Comparison of ENCODE assay signal across 28 mouse cellular contexts in the genomic region with DNA sequence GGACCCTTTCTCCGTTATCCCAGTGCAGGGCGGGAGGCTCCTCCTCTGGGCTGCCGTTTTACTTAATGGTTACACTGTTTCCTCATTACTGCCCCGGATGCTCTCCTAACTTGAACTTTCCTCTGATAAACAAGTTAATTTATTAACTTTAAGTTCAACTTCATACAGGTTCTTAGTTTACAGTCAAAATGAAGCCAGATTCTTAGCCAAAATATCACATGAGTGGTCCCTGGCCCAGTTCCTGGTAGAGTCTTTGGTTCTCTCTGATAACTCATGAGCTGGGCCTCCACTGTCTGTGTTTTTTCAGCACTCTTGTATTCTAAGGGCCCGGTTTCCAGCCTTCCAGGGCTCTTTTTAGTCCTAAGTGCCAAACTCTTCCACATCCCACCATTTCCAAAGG. TPM values are rescaled to one million over a fixed set of nuclear protein-coding genes. Genes with fewer than 3 reads are reported as not detected.
DNase-seq lines count a peak whose midpoint lies in the region; ATAC-seq and TF ChIP-seq lines count a peak whose summit lies in the region.
"Had no signal": no experiment of that assay in that cellular context is flagged by ENCODE, and none has a peak within 500 bp of the region (broad histone marks: within the 10 kb centered on the region; RNA-seq: fewer than 3 reads in every experiment).

No protein-coding gene starts in this region.

- H3K27me3 ChIP-seq in heart, embryonic 12.5 days (replicated peaks): no peaks in the 10 kb centered on the region
- no peaks in the 10 kb centered on the region for H3K27me3 ChIP-seq in kidney, adult 2 months (replicated peaks; ENCODE audit: control insufficient read depth, insufficient read depth, low read length)
- H3K27me3 ChIP-seq in liver, adult 2 months (ENCODE audit: control insufficient read depth, insufficient read depth, low read length): no peaks in the 10 kb centered on the region
- H3K27me3 ChIP-seq: embryonic facial prominence, embryonic 13.5 days; forebrain, embryonic 12.5 days; forebrain, embryonic 15.5 days; heart, embryonic 15.5 days; hindbrain, embryonic 13.5 days had no signal

- H3K9me3 ChIP-seq in heart, embryonic 12.5 days (replicated peaks): no peaks in the 10 kb centered on the region
- H3K9me3 ChIP-seq: embryonic facial prominence, embryonic 10.5 days; embryonic facial prominence, embryonic 13.5 days; forebrain, embryonic 12.5 days; forebrain, embryonic 15.5 days; heart, embryonic 15.5 days; hindbrain, embryonic 10.5 days; hindbrain, embryonic 13.5 days had no signal

- H3K4me2 ChIP-seq in heart, embryonic 12.5 days: no peak overlapping the region
- H3K4me2 ChIP-seq: embryonic facial prominence, embryonic 13.5 days; forebrain, embryonic 12.5 days; forebrain, embryonic 15.5 days; heart, embryonic 11.5 days; heart, embryonic 15.5 days; hindbrain, embryonic 13.5 days had no signal

- no peak for ATAC-seq in heart, embryonic 12.5 days (ENCODE audit: insufficient number of reproducible peaks, low FRiP score)
- ATAC-seq: forebrain, embryonic 15.5 days; hindbrain, embryonic 16.5 days had no signal

- H3K36me3 ChIP-seq in heart, embryonic 12.5 days: no peaks in the 10 kb centered on the region
- H3K36me3 ChIP-seq in kidney, adult 2 months (ENCODE audit: control insufficient read depth, insufficient read depth, low read length): no peaks in the 10 kb centered on the region
- no peaks in the 10 kb centered on the region for H3K36me3 ChIP-seq in liver, adult 2 months (ENCODE audit: control insufficient read depth, insufficient read depth, low read length)
- H3K36me3 ChIP-seq: embryonic facial prominence, embryonic 10.5 days; embryonic facial prominence, embryonic 13.5 days; forebrain, embryonic 12.5 days; forebrain, embryonic 15.5 days; heart, embryonic 15.5 days; hindbrain, embryonic 10.5 days; hindbrain, embryonic 13.5 days had no signal

- peak; percentile 33 for DNase-seq in heart, adult 11 months
- peak; percentile 74 for DNase-seq in kidney, adult 2 months
- no peak for DNase-seq in kidney, postnatal 4 days
- DNase-seq in liver, adult 2 months (ENCODE audit: extremely low read depth, low read depth, low spot score): peak; percentile 77
- no peak for DNase-seq in liver
- no peak for DNase-seq in gastrocnemius, postnatal 10 days
- no peak for DNase-seq in thymus, postnatal 36 days
- DNase-seq: adrenal gland, adult 2 months; adrenal gland, postnatal 14 days; cerebellum, adult 11 months; cerebellum, adult 2 months; cerebellum, postnatal 10 days; cerebellum, postnatal 36 days; embryo, embryonic 11 days; gastrocnemius, postnatal 36 days; heart, postnatal 10 days; heart, postnatal 36 days had no signal

- H3K4me3 ChIP-seq in heart, embryonic 12.5 days: no peak overlapping the region
- no peak overlapping the region for H3K4me3 ChIP-seq in kidney, adult 2 months (ENCODE audit: insufficient read depth, low read depth, low read length)
- H3K4me3 ChIP-seq in liver, adult 2 months (ENCODE audit: insufficient read depth, low read depth, low read length): no peak overlapping the region
- H3K4me3 ChIP-seq: embryonic facial prominence, embryonic 10.5 days; embryonic facial prominence, embryonic 13.5 days; erythroblast, embryonic 14.5 days; forebrain, embryonic 12.5 days; forebrain, embryonic 15.5 days; heart, embryonic 15.5 days; hindbrain, embryonic 10.5 days; hindbrain, embryonic 13.5 days had no signal

- no peak overlapping the region for H3K9ac ChIP-seq in heart, embryonic 12.5 days
- H3K9ac ChIP-seq in liver, adult 2 months (ENCODE audit: low read depth, low read length): no peak overlapping the region
- H3K9ac ChIP-seq: embryonic facial prominence, embryonic 13.5 days; forebrain, embryonic 12.5 days; forebrain, embryonic 15.5 days; heart, embryonic 15.5 days; hindbrain, embryonic 13.5 days had no signal

- H3K79me2 ChIP-seq in liver, adult 2 months (ENCODE audit: control insufficient read depth, insufficient read depth, low read length): no peaks in the 10 kb centered on the region

- WGBS in heart, embryonic 12.5 days: 82% methylated on average over 5 of the region's 5 CpGs
- 41% methylated on average over 5 of the region's 5 CpGs for WGBS in kidney, adult 2 months
- 25% methylated on average over 5 of the region's 5 CpGs for WGBS in liver, adult 2 months

- no peak for TF ChIP-seq CTCF in kidney, adult 2 months (conservative IDR thresholded peaks at IDR 0.05; ENCODE audit: insufficient read depth, insufficient read length, low read depth, low read length)
- no peak for TF ChIP-seq CTCF in liver, adult 2 months (IDR thresholded peaks at IDR 0.05; ENCODE audit: low read depth, low read length)

- no peak for TF ChIP-seq POLR2A in kidney, adult 2 months (IDR thresholded peaks at IDR 0.05; ENCODE audit: low read depth, low read length)
- no peak for TF ChIP-seq POLR2A in liver, adult 2 months (IDR thresholded peaks at IDR 0.05; ENCODE audit: extremely low read depth, insufficient read depth, low read length)

- no peak overlapping the region for H3K27ac ChIP-seq in heart, embryonic 12.5 days (ENCODE audit: poor library complexity, severe bottlenecking)
- peak overlapping the region; percentile 70 for H3K27ac ChIP-seq in kidney, adult 2 months (ENCODE audit: insufficient read depth, low read depth, low read length)
- H3K27ac ChIP-seq in liver, adult 2 months (replicated peaks; ENCODE audit: insufficient read depth, low read depth, low read length): peak overlapping the region; percentile 42
- H3K27ac ChIP-seq: embryonic facial prominence, embryonic 10.5 days; embryonic facial prominence, embryonic 13.5 days; forebrain, embryonic 12.5 days; forebrain, embryonic 15.5 days; heart, embryonic 15.5 days; hindbrain, embryonic 10.5 days; hindbrain, embryonic 13.5 days had no signal

- H3K4me1 ChIP-seq in heart, embryonic 12.5 days (replicated peaks): peaks cover 10% of the 10 kb centered on the region
- H3K4me1 ChIP-seq in kidney, adult 2 months (ENCODE audit: control insufficient read depth, insufficient read depth, low read length): peaks cover 20% of the 10 kb centered on the region; the same call in 1 of the 2 replicates
- peaks cover 24% of the 10 kb centered on the region for H3K4me1 ChIP-seq in liver, adult 2 months (ENCODE audit: control insufficient read depth, insufficient read depth, low read length)

RNA-seq across cellular contexts. Expression of a gene that starts 5.7 kb away (rescaled TPM):
- polyA plus RNA-seq in heart, embryonic 12.5 days (2016; fragmentation: Nextera tagmentation; extraction: Ambion mirVana): 212 and 218 TPM in 2 replicates
- polyA plus RNA-seq in kidney, adult 2 months (2012; rRNA removed): 50.4 and 84.5 TPM in 2 replicates
- 120 and 122 TPM in 2 replicates for total RNA-seq in liver, adult 2 months (2014; rRNA removed)
- polyA plus RNA-seq in liver, adult 2 months (2012; rRNA removed): 57.7 and 67.0 TPM in 2 replicates
- total RNA-seq in gastrocnemius, postnatal 10 days (2021): 100 to 1,000 TPM; 104 to 118 TPM

Comparison
In these comparisons a context has a peak if more than half of its experiments do, and no peak if none do; other contexts are left out.
1. DNase-seq: peak in heart, adult 11 months (single experiment), kidney, adult 2 months (single experiment) and liver, adult 2 months (single experiment); none in kidney, postnatal 4 days (0 of 2), liver (single experiment), gastrocnemius, postnatal 10 days (single experiment) and thymus, postnatal 36 days (0 of 2).